Mouse (Mus musculus) B cell, adult 2 months (primary cell): ENCODE data around the gene 2010111I01Rik.
"Not testable (repeated sequence)": the region's sequence is repeated elsewhere in the genome, so short reads cannot be mapped to it uniquely, and the experiment has no call there.

Experiments used
- DNase-seq, 2 experiments: peaks; one replicate each; pipeline ENCODE4 v3.0.0; 2022

The 2010111I01Rik gene

DNA sequence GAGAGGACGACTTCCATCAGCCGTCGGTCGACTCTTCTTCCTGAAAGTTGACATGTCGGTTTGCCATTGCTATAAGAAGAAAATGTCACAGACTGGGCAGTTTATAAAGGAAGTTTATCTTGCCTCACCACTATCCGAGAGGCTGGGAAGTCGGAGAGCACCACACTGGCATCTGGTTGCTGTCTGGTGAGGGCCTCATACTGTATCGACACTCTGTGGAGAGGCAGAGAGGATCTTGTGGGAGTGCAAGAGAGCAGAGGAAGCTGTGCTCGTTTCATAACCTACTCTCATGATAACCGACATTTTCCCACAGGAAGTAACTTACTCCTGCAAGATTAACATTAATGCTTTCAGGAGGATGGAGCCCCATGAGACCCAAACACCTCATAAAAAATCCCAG is 7.9 kb upstream of the 2010111I01Rik start:
- DNase-seq = no peak

- no peak for DNase-seq
Observed at GRCm38 (mm10) chr13:62963358-62963757, 1.3 kb upstream of the 2010111I01Rik start.

GRCm38 (mm10) chr13:62968223-62968622 is 3.5 kb downstream of the 2010111I01Rik start:
- no peak for DNase-seq

- DNase-seq = no peak
Observed at GRCm38 (mm10) chr13:62970515-62971269, 6.0 kb downstream of the 2010111I01Rik start.

DNA sequence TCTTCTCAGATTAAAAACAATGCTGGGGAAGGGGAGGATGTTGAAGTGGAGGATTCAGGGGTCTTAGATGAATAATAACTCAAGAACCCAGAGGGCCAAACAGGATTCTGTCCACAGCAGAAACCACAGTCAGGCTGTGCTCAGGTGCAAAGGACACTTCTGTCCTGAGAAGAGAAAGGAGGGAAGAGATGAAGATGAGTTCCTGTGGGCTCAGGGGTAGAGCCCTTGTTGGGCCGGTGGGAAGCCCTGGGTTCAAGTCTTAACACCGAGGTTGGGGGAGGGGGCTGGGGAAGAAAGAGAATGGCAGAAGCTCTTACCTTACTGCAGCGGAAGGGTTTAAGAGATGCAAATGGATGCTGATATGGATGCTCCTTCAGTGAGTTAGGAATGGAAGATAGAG is 7.7 kb downstream of the 2010111I01Rik start:
- DNase-seq = no peak

DNA sequence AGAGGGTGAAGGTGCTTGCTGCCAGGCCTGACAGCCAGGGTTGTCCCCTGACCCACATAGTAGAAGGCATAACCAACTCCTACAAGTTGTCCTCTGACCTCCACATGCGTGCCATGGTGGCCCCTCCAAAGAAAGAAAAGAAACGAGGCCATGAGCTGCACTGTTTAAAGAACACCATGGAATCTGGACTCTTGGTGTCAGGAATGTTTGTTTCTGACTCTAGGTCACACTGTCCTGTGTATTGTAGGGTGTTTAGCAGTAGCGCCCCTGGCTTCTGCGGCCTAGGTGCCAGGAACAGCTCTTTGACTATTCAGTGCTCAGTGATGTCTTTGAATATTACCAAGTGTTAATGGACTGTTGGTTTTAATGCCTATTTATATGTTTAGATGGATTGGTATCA is 8.4 kb downstream of the 2010111I01Rik start:
- DNase-seq = no peak

DNA sequence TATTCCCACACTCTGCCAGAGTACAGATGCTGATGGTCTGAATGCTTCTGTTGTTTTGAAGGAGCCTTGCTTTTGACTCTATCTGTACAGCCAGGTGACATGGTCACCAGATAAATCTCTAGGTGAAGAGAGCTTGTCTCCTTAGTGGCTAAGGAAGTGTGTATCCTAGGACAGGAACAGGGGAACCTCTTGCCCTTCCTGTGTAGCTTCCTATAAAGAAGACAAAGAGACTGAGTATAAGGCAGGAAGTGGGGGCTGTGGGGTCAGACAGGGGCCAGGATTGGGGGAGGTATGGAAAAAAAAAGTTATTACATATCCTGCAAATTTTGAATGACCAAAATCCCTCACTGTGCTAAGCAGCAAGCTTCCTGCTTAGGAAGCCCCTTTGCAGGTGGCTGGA is 13.4 kb downstream of the 2010111I01Rik start:
- no peak for DNase-seq

DNA sequence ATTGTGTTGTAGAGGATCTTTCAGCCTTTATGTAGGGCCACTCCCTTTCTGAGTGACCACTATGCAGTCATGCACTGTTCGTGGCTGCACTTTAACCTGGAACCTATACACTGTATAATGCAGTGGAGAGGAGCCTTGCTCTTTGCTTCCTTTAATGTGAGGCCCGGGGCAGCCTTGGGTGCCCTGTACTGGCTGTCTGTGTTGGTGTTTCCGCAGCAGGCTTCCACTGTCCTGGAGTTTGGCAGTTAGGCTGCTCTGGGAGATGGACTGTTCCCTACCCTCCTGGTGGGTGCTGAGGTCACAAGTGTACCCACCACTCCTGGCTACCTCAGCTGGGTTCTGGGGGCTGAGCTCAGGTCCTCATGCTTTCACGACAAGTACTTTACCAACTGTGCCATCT is 14.1 kb downstream of the 2010111I01Rik start:
- DNase-seq = no peak

- DNase-seq = no peak
Observed at GRCm38 (mm10) chr13:62979215-62979614, 14.5 kb downstream of the 2010111I01Rik start.

- no peak for DNase-seq
Observed at GRCm38 (mm10) chr13:62980131-62980530, 15.4 kb downstream of the 2010111I01Rik start.

DNA sequence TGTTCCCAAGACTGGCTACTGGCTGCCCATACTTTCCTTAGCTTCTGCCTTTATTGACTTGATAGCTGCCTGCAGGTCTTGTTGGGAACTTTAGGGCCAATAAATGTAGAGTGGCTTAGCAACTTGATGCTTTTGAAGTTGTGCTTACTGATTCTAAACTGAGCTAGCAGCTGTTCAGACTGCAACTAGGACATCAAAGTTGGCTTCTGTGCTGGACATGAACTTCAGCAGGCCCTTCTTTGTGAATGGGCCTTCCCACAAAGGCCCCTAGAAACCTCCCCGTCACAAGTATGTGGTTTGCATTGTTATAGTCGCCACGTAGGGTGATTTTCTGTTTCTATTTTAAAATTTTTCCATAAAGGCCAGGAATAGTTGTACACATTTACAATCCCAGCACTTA is 19.8 kb downstream of the 2010111I01Rik start:
- DNase-seq = no peak

DNA sequence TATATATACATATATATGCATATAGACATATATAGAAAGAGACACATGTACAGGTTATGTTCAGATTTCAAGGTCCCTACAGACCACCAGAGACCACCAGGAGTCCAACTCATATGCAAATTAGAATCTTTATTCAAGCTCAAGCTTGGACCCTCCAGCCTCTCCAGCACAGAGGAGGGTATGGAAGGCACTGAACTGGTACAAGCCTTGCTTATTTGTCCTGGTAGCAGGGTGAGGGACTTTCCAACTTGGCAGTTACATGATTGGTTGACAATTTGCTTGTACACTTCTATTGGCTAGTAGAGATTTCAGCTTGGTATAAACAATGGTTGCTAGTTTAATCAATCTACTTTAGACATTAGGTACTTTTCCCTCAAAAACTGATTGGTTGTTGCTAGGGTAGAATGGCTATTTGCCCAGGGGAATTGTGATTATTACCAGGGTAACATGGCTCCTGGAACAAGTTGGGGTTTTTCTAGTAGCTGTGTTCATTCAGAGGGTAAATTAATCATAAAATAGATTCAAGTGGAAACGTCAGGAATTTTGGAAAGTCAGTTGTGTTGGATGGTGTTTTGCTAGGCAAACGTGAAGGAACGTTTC is 25.3 kb downstream of the 2010111I01Rik start:
- DNase-seq = no peak

GRCm38 (mm10) chr13:62993543-62994477 is 29.1 kb downstream of the 2010111I01Rik start:
- no peak for DNase-seq

- DNase-seq = no peak
Observed at GRCm38 (mm10) chr13:62996767-62997166, 32.1 kb downstream of the 2010111I01Rik start.

GRCm38 (mm10) chr13:63007491-63007890 is 42.8 kb downstream of the 2010111I01Rik start:
- DNase-seq = not testable (repeated sequence)

DNA sequence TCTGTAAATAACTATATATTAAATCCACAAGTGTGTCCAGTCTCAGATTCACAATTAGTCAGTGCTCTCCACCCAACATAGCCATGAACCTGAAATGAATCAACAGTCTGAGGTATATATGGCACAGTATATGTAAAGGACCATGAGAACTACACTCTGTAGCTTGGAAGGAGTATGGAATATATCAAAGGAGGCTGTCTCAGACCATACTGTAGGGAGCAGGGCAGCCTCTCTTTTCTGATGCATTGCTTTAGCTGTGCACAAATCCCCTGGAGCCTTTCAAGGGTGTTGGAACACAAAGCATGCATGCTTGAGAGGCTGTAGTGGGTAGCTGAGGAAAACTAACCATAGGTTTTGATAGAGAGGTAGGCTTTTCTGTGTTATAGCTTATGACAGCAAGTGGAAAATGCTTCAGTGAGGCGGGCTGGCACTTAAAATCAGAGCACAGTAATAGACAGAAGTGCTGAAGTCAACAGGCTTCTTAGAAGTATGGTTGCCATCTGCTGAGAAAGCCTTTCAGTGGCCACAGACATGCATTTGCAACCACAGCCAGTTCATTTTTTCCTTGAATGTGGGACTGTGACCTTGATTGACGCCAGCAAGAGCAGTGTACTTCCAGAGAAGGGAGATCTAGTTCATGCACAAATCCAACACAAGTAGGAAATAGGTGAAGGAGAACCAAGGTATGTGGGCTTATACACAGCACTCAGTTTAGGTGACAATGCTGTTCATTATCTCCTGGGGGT is 45.8 kb downstream of the 2010111I01Rik start:
- DNase-seq = no peak

DNA sequence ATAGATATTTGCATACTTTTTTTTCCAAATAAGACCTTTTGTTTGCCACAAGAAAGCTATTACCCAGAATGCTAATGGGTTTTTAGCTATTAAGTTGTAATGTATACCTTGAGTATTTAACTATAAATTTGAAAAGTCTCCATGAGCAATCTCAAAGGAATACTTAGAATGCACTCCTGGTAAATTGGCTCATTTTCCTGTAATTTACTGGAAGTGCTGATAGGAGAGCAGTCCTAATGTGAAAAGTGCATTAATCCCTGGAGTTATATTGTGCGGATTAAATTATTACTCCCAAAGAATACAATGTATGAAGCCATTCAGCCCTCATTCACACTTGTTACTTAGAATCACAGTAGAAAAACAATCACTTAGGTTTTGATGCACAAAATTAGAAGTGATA is 49.7 kb downstream of the 2010111I01Rik start:
- no peak for DNase-seq

- DNase-seq = no peak
Observed at GRCm38 (mm10) chr13:63015362-63015761, 50.7 kb downstream of the 2010111I01Rik start.

- no peak for DNase-seq
Observed at GRCm38 (mm10) chr13:63016056-63016455, 51.4 kb downstream of the 2010111I01Rik start.

GRCm38 (mm10) chr13:63023243-63024217 is 58.8 kb downstream of the 2010111I01Rik start:
- DNase-seq = no peak

DNA sequence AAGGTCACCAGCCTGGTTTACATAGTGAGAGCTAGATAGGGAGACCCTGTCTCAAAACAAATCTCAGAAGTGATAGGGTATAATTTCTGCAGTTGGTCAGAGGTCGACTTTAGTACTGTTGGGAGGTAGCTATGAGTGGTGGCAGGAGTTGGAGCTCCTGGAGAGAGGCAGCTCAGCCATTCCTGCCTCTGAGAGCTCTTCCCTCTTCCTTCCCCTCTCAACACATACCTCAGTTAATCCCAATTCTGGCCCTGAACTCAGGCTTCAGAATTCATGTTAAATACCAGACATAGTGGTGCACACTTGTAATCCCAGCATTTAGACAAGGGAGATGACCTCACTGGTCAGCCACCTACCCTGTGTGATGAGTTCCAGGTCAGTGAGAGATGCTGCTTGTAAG is 65.3 kb downstream of the 2010111I01Rik start:
- DNase-seq = no peak

DNA sequence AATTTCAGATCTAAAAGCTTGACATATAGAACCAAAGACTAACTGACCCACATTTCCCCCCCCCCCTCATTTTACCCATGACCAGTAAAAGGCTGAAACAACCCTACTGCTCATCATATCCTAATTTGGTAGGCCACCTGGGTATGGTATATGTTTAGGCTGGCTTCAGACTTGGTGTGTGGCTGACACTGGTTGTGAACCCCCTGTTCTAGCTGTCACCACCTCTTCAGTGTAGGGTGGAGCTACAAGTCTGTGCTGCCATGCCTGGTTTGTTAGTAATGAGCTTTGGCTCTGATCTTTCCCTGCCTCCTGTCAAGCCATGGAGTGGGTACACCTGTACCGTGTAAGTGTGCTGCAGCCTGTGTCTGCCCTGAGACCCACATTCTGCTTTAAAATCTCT is 66.6 kb downstream of the 2010111I01Rik start:
- DNase-seq = no peak
